Mouse (Mus musculus) heart, embryonic 13.5 days (tissue): Measurements from ENCODE around the gene Adgrl3. TPM values are rescaled to one million over a fixed set of nuclear protein-coding genes. Genes with fewer than 3 reads are reported as not detected.
A peak's percentile ranks its signal among the peaks of the same experiment; 100 is the strongest.

ENCODE experiments used
- ATAC-seq: fragments of 200-750 bp; cut with Nextera tagmentation; 2 replicates; pipeline ENCODE4 v1.8.0; 2017; ENCODE audit warnings: moderate TSS enrichment; ENCODE audit not compliant: insufficient number of reproducible peaks, low FRiP score, low TSS enrichment; ENCODE audit errors: extremely low read depth
- H3K27ac ChIP-seq: fragments of 300-500 bp; sonication (generic); replicated peaks from 2 replicates; pipeline ENCODE4 v1.5.1; 2015; ENCODE audit warnings: moderate library complexity, mild to moderate bottlenecking, inconsistent platforms
- H3K27me3 ChIP-seq: fragments of 300-500 bp; sonication (generic); replicated peaks from 2 replicates; pipeline ENCODE4 v1.6.1; 2015; ENCODE audit warnings: mild to moderate bottlenecking, inconsistent platforms
- H3K36me3 ChIP-seq: fragments of 300-500 bp; sonication (generic); 2 replicates; pipeline ENCODE4 v1.6.1; 2015; ENCODE audit warnings: mild to moderate bottlenecking, inconsistent platforms
- H3K4me1 ChIP-seq: fragments of 300-500 bp; sonication (generic); 2 replicates; pipeline ENCODE4 v1.6.1; 2015; ENCODE audit warnings: inconsistent platforms
- H3K4me2 ChIP-seq: fragments of 300-500 bp; sonication (generic); 2 replicates; pipeline ENCODE4 v1.6.1; 2015; ENCODE audit warnings: inconsistent platforms, mild to moderate bottlenecking, moderate library complexity
- H3K4me3 ChIP-seq: fragments of 300-500 bp; sonication (generic); 2 replicates; pipeline ENCODE4 v1.5.1; 2015; ENCODE audit warnings: moderate library complexity, mild to moderate bottlenecking, inconsistent platforms
- H3K9ac ChIP-seq: fragments of 300-500 bp; sonication (generic); 2 replicates; pipeline ENCODE4 v1.6.1; 2015; ENCODE audit warnings: inconsistent platforms, mild to moderate bottlenecking, moderate library complexity
- H3K9me3 ChIP-seq: fragments of 300-500 bp; sonication (generic); 2 replicates; pipeline ENCODE4 v1.6.1; 2016; ENCODE audit warnings: inconsistent platforms
- WGBS: fragments of 180-500 bp; shearing (Covaris S2); methylation state at CpG from one replicate; pipeline ENCODE4 v1.1.7; 2015; ENCODE audit warnings: mixed read lengths; 5-methylcytosine and 5-hydroxymethylcytosine counted together
- polyA plus RNA-seq: library from polyadenylated mRNA; unstranded; fragments of >200 nt; fragmentation: Nextera tagmentation; extraction: Ambion mirVana; gene quantifications from 2 replicates; pipeline ENCODE4 v1.2.1, GENCODE M21; 2015

The Adgrl3 gene
- polyA plus RNA-seq, 1 experiment from 2014 or later, result 6.8 TPM

DNA sequence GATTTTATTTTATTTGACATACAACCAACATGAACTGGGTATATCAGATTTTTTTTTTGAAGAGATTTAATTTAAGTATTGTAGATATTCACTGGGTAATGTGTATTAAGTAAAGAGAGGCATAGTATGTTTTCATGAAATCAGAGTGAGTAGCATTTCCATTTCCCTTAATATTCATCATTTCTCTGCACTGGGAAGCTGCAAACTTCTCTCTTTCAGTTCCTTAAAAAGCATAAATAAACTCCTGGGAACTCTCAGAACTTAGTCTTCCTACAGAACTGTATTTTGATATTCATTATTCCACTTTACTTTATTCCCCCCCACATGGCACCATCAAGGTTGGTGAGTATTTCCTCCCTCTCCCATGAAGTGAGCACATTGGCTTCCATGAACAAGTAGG lies 23.9 kb downstream of the Adgrl3 start:
- no peak overlapping the region for H3K4me2 ChIP-seq
- no peak overlapping the region for H3K9ac ChIP-seq
- H3K4me3 ChIP-seq, result no peak overlapping the region
- H3K4me1 ChIP-seq, result peaks cover 9% of the 10 kb centered on the region
- no peaks in the 10 kb centered on the region for H3K27me3 ChIP-seq
- no peaks in the 10 kb centered on the region for H3K9me3 ChIP-seq
- no peak for ATAC-seq
- no peak overlapping the region for H3K27ac ChIP-seq
- no peaks in the 10 kb centered on the region for H3K36me3 ChIP-seq

DNA sequence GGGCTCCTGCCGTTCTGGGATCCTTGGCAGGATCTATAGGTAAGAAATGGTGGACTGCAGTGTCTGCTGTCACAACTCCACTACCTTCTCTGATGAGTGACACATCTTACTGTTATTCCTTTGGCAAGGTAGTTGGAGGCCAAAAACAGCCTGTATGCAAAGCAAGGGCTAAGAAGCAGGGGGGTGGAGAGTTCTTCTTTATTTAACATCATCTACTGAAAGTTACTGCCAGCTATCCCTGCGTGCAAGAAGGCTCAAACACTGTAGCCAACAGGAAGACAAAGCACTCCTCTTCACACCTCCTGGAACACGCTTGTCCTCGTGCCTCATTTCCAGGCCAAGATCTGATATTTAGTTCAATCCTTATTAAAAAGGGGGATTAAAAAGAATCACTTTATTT lies 26.2 kb downstream of the Adgrl3 start:
- Histone ChIP-seq H3K4me3 (no peak overlapping the region), H3K9me3 (no peaks in the 10 kb centered on the region), H3K4me2 (no peak overlapping the region), H3K27me3 (no peaks in the 10 kb centered on the region), H3K27ac (no peak overlapping the region), H3K36me3 (no peaks in the 10 kb centered on the region), H3K4me1 (no peaks in the 10 kb centered on the region), H3K9ac (no peak overlapping the region)
- WGBS, result 79% methylated on average over 4 of the region's 4 CpGs
- no peak for ATAC-seq

GRCm38 (mm10) chr5:81054628-81055027 lies 34.7 kb downstream of the Adgrl3 start:
- H3K27ac ChIP-seq, result no peak overlapping the region
- no peak for ATAC-seq
- no peaks in the 10 kb centered on the region for H3K9me3 ChIP-seq
- no peak overlapping the region for H3K9ac ChIP-seq
- H3K4me2 ChIP-seq, result no peak overlapping the region
- no peaks in the 10 kb centered on the region for H3K4me1 ChIP-seq
- no peaks in the 10 kb centered on the region for H3K36me3 ChIP-seq
- no peak overlapping the region for H3K4me3 ChIP-seq
- 65% methylated on average over 4 of the region's 4 CpGs for WGBS
- no peaks in the 10 kb centered on the region for H3K27me3 ChIP-seq

- Histone ChIP-seq H3K9me3 (no peaks in the 10 kb centered on the region), H3K4me3 (no peak overlapping the region), H3K36me3 (no peaks in the 10 kb centered on the region), H3K9ac (no peak overlapping the region), H3K4me1 (no peaks in the 10 kb centered on the region), H3K4me2 (no peak overlapping the region), H3K27me3 (no peaks in the 10 kb centered on the region), H3K27ac (no peak overlapping the region)
- no peak for ATAC-seq
- WGBS, result 71% methylated on average over 2 of the region's 2 CpGs
Measured at GRCm38 (mm10) chr5:81055253-81055652, 35.3 kb downstream of the Adgrl3 start.

- no peaks in the 10 kb centered on the region for H3K9me3 ChIP-seq
- no peaks in the 10 kb centered on the region for H3K27me3 ChIP-seq
- 79% methylated on average over 2 of the region's 2 CpGs for WGBS
- H3K4me1 ChIP-seq, result no peaks in the 10 kb centered on the region
- no peak overlapping the region for H3K27ac ChIP-seq
- no peak overlapping the region for H3K4me2 ChIP-seq
- no peak for ATAC-seq
- H3K4me3 ChIP-seq, result no peak overlapping the region
- no peaks in the 10 kb centered on the region for H3K36me3 ChIP-seq
- no peak overlapping the region for H3K9ac ChIP-seq
Measured at GRCm38 (mm10) chr5:81058122-81058521, 38.2 kb downstream of the Adgrl3 start.

- Histone ChIP-seq H3K36me3 (no peaks in the 10 kb centered on the region), H3K4me3 (no peak overlapping the region), H3K4me1 (no peaks in the 10 kb centered on the region), H3K9me3 (no peaks in the 10 kb centered on the region), H3K27me3 (no peaks in the 10 kb centered on the region), H3K9ac (no peak overlapping the region), H3K27ac (no peak overlapping the region), H3K4me2 (no peak overlapping the region)
- 81% methylated on average over 2 of the region's 2 CpGs for WGBS
- no peak for ATAC-seq
Measured at GRCm38 (mm10) chr5:81060950-81061349, 41.0 kb downstream of the Adgrl3 start.

DNA sequence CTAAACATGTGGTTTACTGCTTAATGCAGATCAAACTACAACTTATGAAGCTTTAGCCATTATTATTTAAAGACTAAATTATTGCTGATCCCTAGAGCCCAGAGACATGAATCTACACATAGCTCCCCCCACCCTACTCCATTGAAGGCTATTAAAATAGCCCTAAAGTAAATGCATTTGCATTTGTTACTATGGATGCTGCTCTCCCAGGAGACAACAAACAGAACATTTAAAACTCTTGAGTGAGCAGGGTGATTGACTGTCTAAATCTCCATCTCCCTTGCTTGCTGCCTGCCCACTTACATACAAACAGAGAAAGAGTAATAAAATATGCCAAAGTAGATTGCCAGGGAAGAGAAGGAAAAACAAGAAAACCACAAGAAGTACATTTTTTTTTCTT lies 41.4 kb downstream of the Adgrl3 start:
- no peak for ATAC-seq
- Histone ChIP-seq H3K27me3 (no peaks in the 10 kb centered on the region), H3K4me1 (no peaks in the 10 kb centered on the region), H3K9me3 (no peaks in the 10 kb centered on the region), H3K9ac (no peak overlapping the region), H3K27ac (no peak overlapping the region), H3K4me2 (no peak overlapping the region), H3K4me3 (no peak overlapping the region), H3K36me3 (no peaks in the 10 kb centered on the region)

GRCm38 (mm10) chr5:81064026-81064425 lies 44.1 kb downstream of the Adgrl3 start:
- H3K9ac ChIP-seq, result no peak overlapping the region
- H3K27me3 ChIP-seq, result no peaks in the 10 kb centered on the region
- H3K4me1 ChIP-seq, result peaks cover 15% of the 10 kb centered on the region
- H3K4me3 ChIP-seq, result no peak overlapping the region
- no peak overlapping the region for H3K4me2 ChIP-seq
- no peaks in the 10 kb centered on the region for H3K9me3 ChIP-seq
- no peaks in the 10 kb centered on the region for H3K36me3 ChIP-seq
- WGBS, result 93% methylated on average over 2 of the region's 2 CpGs
- no peak for ATAC-seq
- H3K27ac ChIP-seq, result no peak overlapping the region

DNA sequence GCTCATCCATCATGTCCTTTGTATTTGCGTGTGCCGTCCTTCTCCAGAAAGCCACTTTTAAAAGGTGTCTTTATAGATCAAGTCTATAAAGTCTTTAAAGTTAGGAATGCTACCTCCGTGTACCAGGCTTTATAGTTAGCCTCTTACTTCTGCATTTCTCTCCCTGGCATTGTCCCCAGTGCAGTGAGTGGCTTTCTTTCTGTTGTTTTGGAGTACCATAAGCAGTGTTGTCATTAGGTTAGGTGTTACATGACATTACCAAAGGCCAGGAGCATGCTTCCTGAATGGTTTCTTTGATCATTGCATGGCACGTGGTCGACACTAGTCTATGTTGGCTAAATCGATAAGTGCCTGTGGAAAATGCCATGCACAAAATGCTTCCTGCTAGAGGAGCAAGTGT lies 48.2 kb downstream of the Adgrl3 start:
- peak overlapping the region; percentile 28 for H3K4me2 ChIP-seq
- no peaks in the 10 kb centered on the region for H3K36me3 ChIP-seq
- no peaks in the 10 kb centered on the region for H3K27me3 ChIP-seq
- no peaks in the 10 kb centered on the region for H3K9me3 ChIP-seq
- H3K4me1 ChIP-seq, result peaks cover 16% of the 10 kb centered on the region
- no peak overlapping the region for H3K4me3 ChIP-seq
- 45% methylated on average over 6 of the region's 6 CpGs for WGBS
- peak overlapping the region; percentile 39 for H3K27ac ChIP-seq
- H3K9ac ChIP-seq, result no peak overlapping the region
- no peak for ATAC-seq

GRCm38 (mm10) chr5:81068839-81069238 lies 48.9 kb downstream of the Adgrl3 start:
- H3K4me1 ChIP-seq, result peaks cover 16% of the 10 kb centered on the region
- no peaks in the 10 kb centered on the region for H3K36me3 ChIP-seq
- H3K4me2 ChIP-seq, result peak overlapping the region; percentile 28
- WGBS, result 33% methylated on average over 4 of the region's 4 CpGs
- no peak overlapping the region for H3K4me3 ChIP-seq
- H3K9ac ChIP-seq, result no peak overlapping the region
- no peaks in the 10 kb centered on the region for H3K27me3 ChIP-seq
- ATAC-seq, result no peak
- no peaks in the 10 kb centered on the region for H3K9me3 ChIP-seq
- no peak overlapping the region for H3K27ac ChIP-seq

- 60% methylated on average over 5 of the region's 5 CpGs for WGBS
- Histone ChIP-seq H3K9me3 (no peaks in the 10 kb centered on the region), H3K27me3 (no peaks in the 10 kb centered on the region), H3K9ac (no peak overlapping the region), H3K4me2 (no peak overlapping the region), H3K36me3 (no peaks in the 10 kb centered on the region), H3K27ac (no peak overlapping the region), H3K4me1 (peaks cover 22% of the 10 kb centered on the region), H3K4me3 (no peak overlapping the region)
- no peak for ATAC-seq
Measured at GRCm38 (mm10) chr5:81072888-81073287, 53.0 kb downstream of the Adgrl3 start.

- no peak overlapping the region for H3K4me3 ChIP-seq
- WGBS, result 83% methylated on average over 1 of the region's 1 CpGs
- ATAC-seq, result no peak
- H3K36me3 ChIP-seq, result no peaks in the 10 kb centered on the region
- H3K27ac ChIP-seq, result no peak overlapping the region
- H3K4me2 ChIP-seq, result no peak overlapping the region
- H3K27me3 ChIP-seq, result no peaks in the 10 kb centered on the region
- H3K9ac ChIP-seq, result no peak overlapping the region
- H3K9me3 ChIP-seq, result no peaks in the 10 kb centered on the region
- H3K4me1 ChIP-seq, result peaks cover 13% of the 10 kb centered on the region
Measured at GRCm38 (mm10) chr5:81073875-81074274, 53.9 kb downstream of the Adgrl3 start.

DNA sequence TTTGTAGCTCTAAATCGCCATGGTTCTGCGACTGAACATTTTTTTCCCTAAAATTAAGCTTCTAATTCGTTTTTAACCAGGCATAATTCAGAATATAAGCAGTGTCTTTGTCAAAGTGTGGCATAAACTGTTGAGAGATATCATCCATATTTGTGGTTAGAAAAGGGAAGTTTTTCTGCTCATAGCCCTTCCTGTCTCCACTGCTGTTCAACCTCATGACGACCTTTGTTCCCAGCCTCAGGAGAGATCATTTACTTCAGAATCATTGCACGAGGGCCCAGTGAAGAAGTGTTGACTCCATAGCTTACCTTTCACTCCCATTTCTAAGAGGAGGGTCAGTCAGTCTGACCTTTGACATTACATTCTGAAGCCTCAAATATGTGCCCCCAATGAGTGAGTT lies 56.4 kb downstream of the Adgrl3 start:
- no peak for ATAC-seq
- no peak overlapping the region for H3K4me3 ChIP-seq
- H3K9me3 ChIP-seq, result no peaks in the 10 kb centered on the region
- H3K27ac ChIP-seq, result no peak overlapping the region
- peaks cover 11% of the 10 kb centered on the region for H3K4me1 ChIP-seq
- H3K4me2 ChIP-seq, result no peak overlapping the region
- no peaks in the 10 kb centered on the region for H3K36me3 ChIP-seq
- H3K9ac ChIP-seq, result no peak overlapping the region
- WGBS, result 66% methylated on average over 5 of the region's 5 CpGs
- no peaks in the 10 kb centered on the region for H3K27me3 ChIP-seq
